21 mouse cellular contexts compared by ENCODE assay signal in the genomic region with DNA sequence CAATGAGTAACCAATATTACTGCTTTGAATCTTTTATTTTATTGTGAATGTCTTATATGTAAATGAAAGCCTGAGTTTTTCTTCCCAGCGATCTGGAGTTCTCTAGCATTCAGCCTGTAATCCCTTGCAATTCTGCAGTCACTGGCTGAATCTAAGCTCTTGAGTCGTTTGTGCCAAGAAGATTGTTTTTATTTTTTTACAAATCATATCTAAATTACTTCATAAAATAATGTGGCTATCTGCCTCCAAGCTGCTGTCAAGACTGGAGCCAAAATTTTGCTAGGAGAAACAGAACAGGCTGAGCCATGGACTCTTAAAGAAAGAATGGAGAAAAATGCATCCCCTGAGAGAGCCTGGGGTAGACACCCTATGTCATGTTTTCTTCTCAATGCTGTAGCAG.
DNase-seq lines count a peak whose midpoint lies in the region; ATAC-seq lines count a peak whose summit lies in the region.
"Had no signal": no experiment of that assay in that cellular context is flagged by ENCODE, and none has a peak within 500 bp of the region (broad histone marks: within the 10 kb centered on the region; RNA-seq: fewer than 3 reads in every experiment).

No protein-coding gene starts in this region.

- H3K4me1 ChIP-seq in heart, embryonic 13.5 days: peaks cover 38% of the 10 kb centered on the region
- H3K4me1 ChIP-seq in hindbrain, embryonic 11.5 days (replicated peaks; ENCODE audit: control insufficient read depth, insufficient read depth, low read length): no peaks in the 10 kb centered on the region
- H3K4me1 ChIP-seq: embryonic facial prominence, embryonic 13.5 days; hindbrain, embryonic 12.5 days; limb, embryonic 15.5 days; liver, embryonic 15.5 days; midbrain, embryonic 12.5 days; neural tube, embryonic 12.5 days had no signal

- H3K9me3 ChIP-seq in heart, embryonic 13.5 days: no peaks in the 10 kb centered on the region
- no peaks in the 10 kb centered on the region for H3K9me3 ChIP-seq in hindbrain, embryonic 11.5 days (ENCODE audit: control insufficient read depth, low read length)
- H3K9me3 ChIP-seq: embryonic facial prominence, embryonic 13.5 days; hindbrain, embryonic 12.5 days; limb, embryonic 15.5 days; liver, embryonic 15.5 days; midbrain, embryonic 12.5 days; neural tube, embryonic 12.5 days had no signal

- H3K36me3 ChIP-seq in heart, embryonic 13.5 days: no peaks in the 10 kb centered on the region
- no peaks in the 10 kb centered on the region for H3K36me3 ChIP-seq in hindbrain, embryonic 11.5 days (ENCODE audit: control insufficient read depth, insufficient read depth, low read length)
- H3K36me3 ChIP-seq: embryonic facial prominence, embryonic 13.5 days; hindbrain, embryonic 12.5 days; limb, embryonic 15.5 days; liver, embryonic 15.5 days; midbrain, embryonic 12.5 days; neural tube, embryonic 12.5 days had no signal

- no peak for DNase-seq in heart, postnatal 36 days
- peak; percentile 15 for DNase-seq in kidney, postnatal 14 days
- DNase-seq in kidney, adult 18-20 months: no peak
- peak; percentile 9 for DNase-seq in urinary bladder, postnatal 14 days (ENCODE audit: low spot score)
- DNase-seq in urinary bladder, postnatal 10 days (ENCODE audit: low spot score): no peak
- no peak for DNase-seq in hindbrain, embryonic 11.5 days (ENCODE audit: low spot score)
- DNase-seq: adrenal gland, adult 8-10 months; cerebellum, postnatal 10 days; gastrocnemius, adult 2 months; kidney, postnatal 25 days; right cerebral cortex, postnatal 4 days; thymus, postnatal 14 days had no signal

- no peak overlapping the region for H3K9ac ChIP-seq in heart, embryonic 13.5 days
- no peak overlapping the region for H3K9ac ChIP-seq in hindbrain, embryonic 11.5 days (ENCODE audit: low read depth, low read length)
- H3K9ac ChIP-seq: embryonic facial prominence, embryonic 13.5 days; hindbrain, embryonic 12.5 days; limb, embryonic 15.5 days; liver, embryonic 15.5 days; midbrain, embryonic 12.5 days; neural tube, embryonic 12.5 days had no signal

- no peak overlapping the region for H3K4me3 ChIP-seq in heart, embryonic 13.5 days
- H3K4me3 ChIP-seq in hindbrain, embryonic 11.5 days (ENCODE audit: low read depth, low read length): no peak overlapping the region
- H3K4me3 ChIP-seq: embryonic facial prominence, embryonic 13.5 days; gastrocnemius, adult 2 months; hindbrain, embryonic 12.5 days; limb, embryonic 15.5 days; liver, embryonic 15.5 days; midbrain, embryonic 12.5 days; neural tube, embryonic 12.5 days had no signal

- no peak for ATAC-seq in heart, embryonic 13.5 days (ENCODE audit: extremely low read depth, insufficient number of reproducible peaks, low FRiP score, low TSS enrichment)
- ATAC-seq in hindbrain, embryonic 11.5 days (ENCODE audit: low FRiP score): no peak
- ATAC-seq: inflammation-experienced regulatory T-cells, adult 6 months had no signal

- H3K27me3 ChIP-seq in heart, embryonic 13.5 days (replicated peaks): no peaks in the 10 kb centered on the region
- no peaks in the 10 kb centered on the region for H3K27me3 ChIP-seq in hindbrain, embryonic 11.5 days (ENCODE audit: control insufficient read depth, insufficient read depth, low read length)
- H3K27me3 ChIP-seq: embryonic facial prominence, embryonic 13.5 days; hindbrain, embryonic 12.5 days; limb, embryonic 15.5 days; liver, embryonic 15.5 days; midbrain, embryonic 12.5 days; neural tube, embryonic 12.5 days had no signal

- intact Hi-C loops in heart, postnatal 36 days (cut with DNase I): no loop called here

- H3K4me2 ChIP-seq in heart, embryonic 13.5 days: no peak overlapping the region
- no peak overlapping the region for H3K4me2 ChIP-seq in hindbrain, embryonic 11.5 days (replicated peaks; ENCODE audit: low read depth, low read length)
- H3K4me2 ChIP-seq: embryonic facial prominence, embryonic 13.5 days; hindbrain, embryonic 12.5 days; limb, embryonic 15.5 days; liver, embryonic 15.5 days; midbrain, embryonic 12.5 days; neural tube, embryonic 12.5 days had no signal

- 64% methylated on average over 2 of the region's 2 CpGs for WGBS in heart, embryonic 13.5 days
- WGBS in hindbrain, embryonic 11.5 days: 72% methylated on average over 2 of the region's 2 CpGs

- H3K27ac ChIP-seq in heart, embryonic 13.5 days (replicated peaks): peak overlapping the region; percentile 44; the same call in 1 of the 2 replicates
- no peak overlapping the region for H3K27ac ChIP-seq in hindbrain, embryonic 11.5 days (ENCODE audit: low read depth, low read length)
- H3K27ac ChIP-seq: embryonic facial prominence, embryonic 13.5 days; gastrocnemius, adult 2 months; hindbrain, embryonic 12.5 days; limb, embryonic 15.5 days; liver, embryonic 15.5 days; midbrain, embryonic 12.5 days; neural tube, embryonic 12.5 days; stomach, postnatal 0 days had no signal

Comparison
In these comparisons a context has a peak if more than half of its experiments do, and no peak if none do; other contexts are left out.
1. DNase-seq: peak in kidney, postnatal 14 days (single experiment) and urinary bladder, postnatal 14 days (single experiment); none in heart, postnatal 36 days (0 of 2), kidney, adult 18-20 months (single experiment), urinary bladder, postnatal 10 days (single experiment) and hindbrain, embryonic 11.5 days (single experiment).